Comparison of ENCODE assay signal across 23 mouse cellular contexts in the genomic region with DNA sequence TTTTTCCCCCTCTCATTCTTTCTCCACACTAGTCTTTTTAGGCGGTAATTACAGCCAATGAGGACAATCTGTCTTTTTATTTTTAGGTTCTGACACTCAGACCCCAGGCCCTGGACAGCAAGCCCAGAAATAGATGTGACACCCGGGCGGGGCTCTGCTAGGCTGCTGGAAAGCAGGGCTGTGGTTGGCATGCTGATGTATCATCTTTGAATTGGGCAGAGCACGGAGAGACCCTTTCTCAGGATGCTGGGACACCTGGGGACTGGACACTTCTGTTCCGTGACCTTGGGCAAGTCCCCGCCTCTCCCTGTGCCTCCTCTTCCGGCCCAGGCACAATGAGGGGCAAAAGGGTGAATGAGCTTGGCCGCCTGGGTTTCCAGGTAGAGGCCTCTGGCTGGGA.
DNase-seq lines count a peak whose midpoint lies in the region; ATAC-seq and TF ChIP-seq lines count a peak whose summit lies in the region.
"Had no signal": no experiment of that assay in that cellular context is flagged by ENCODE, and none has a peak within 500 bp of the region (broad histone marks: within the 10 kb centered on the region; RNA-seq: fewer than 3 reads in every experiment).

No protein-coding gene starts in this region.

- 50% methylated on average over 8 of the region's 8 CpGs for WGBS in heart, embryonic 10.5 days
- 32% methylated on average over 8 of the region's 8 CpGs for WGBS in heart, embryonic 13.5 days
- WGBS in heart, adult 2 months = 55% methylated on average over 8 of the region's 8 CpGs
- 45% methylated on average over 8 of the region's 8 CpGs for WGBS in heart, embryonic 16.5 days
- 50% methylated on average over 8 of the region's 8 CpGs for WGBS in heart, postnatal 0 days
- 84% methylated on average over 8 of the region's 8 CpGs for WGBS in midbrain, embryonic 10.5 days

- peak overlapping the region; percentile 71 for H3K27ac ChIP-seq in heart, embryonic 10.5 days
- peak overlapping the region; percentile 80 for H3K27ac ChIP-seq in heart, embryonic 13.5 days (replicated peaks)
- no peak overlapping the region for H3K27ac ChIP-seq in heart, adult 2 months
- H3K27ac ChIP-seq in heart, embryonic 16.5 days (ENCODE audit: low read length) = peak overlapping the region; percentile 81
- H3K27ac ChIP-seq in heart, postnatal 0 days (ENCODE audit: low read depth) = peak overlapping the region; percentile 43
- H3K27ac ChIP-seq in midbrain, embryonic 10.5 days (replicated peaks) = no peak overlapping the region
- H3K27ac ChIP-seq: embryonic facial prominence, embryonic 12.5 days; embryonic facial prominence, embryonic 15.5 days; forebrain, embryonic 13.5 days; hindbrain, embryonic 14.5 days; kidney, embryonic 15.5 days had no signal

- H3K4me2 ChIP-seq in heart, embryonic 13.5 days = no peak overlapping the region
- no peak overlapping the region for H3K4me2 ChIP-seq in heart, embryonic 16.5 days (ENCODE audit: low read depth, low read length)
- H3K4me2 ChIP-seq in heart, postnatal 0 days (ENCODE audit: low read depth, low read length) = no peak overlapping the region
- H3K4me2 ChIP-seq: embryonic facial prominence, embryonic 12.5 days; embryonic facial prominence, embryonic 15.5 days; forebrain, embryonic 13.5 days; hindbrain, embryonic 14.5 days; kidney, embryonic 15.5 days had no signal

- no peak for TF ChIP-seq EP300 in heart, adult 2 months (IDR thresholded peaks at IDR 0.05; ENCODE audit: insufficient read depth, low read depth, low read length)
- no peak for TF ChIP-seq EP300 in heart, postnatal 0 days (IDR thresholded peaks at IDR 0.05; ENCODE audit: low read depth)

- no peak for TF ChIP-seq CTCF in heart, adult 2 months (IDR thresholded peaks at IDR 0.05)
- no peak for TF ChIP-seq CTCF in heart, postnatal 0 days (IDR thresholded peaks at IDR 0.05; ENCODE audit: low read depth)

- H3K4me1 ChIP-seq in heart, embryonic 10.5 days = peaks cover 90% of the 10 kb centered on the region
- H3K4me1 ChIP-seq in heart, embryonic 13.5 days = peaks cover 80% of the 10 kb centered on the region
- no peaks in the 10 kb centered on the region for H3K4me1 ChIP-seq in heart, adult 2 months (ENCODE audit: control insufficient read depth, insufficient read depth, low read length)
- H3K4me1 ChIP-seq in heart, embryonic 16.5 days (ENCODE audit: control insufficient read depth, insufficient read depth, low read length) = peaks cover 43% of the 10 kb centered on the region
- H3K4me1 ChIP-seq in heart, postnatal 0 days (ENCODE audit: control insufficient read depth, insufficient read depth) = peaks cover 40% of the 10 kb centered on the region
- peaks cover 61% of the 10 kb centered on the region for H3K4me1 ChIP-seq in midbrain, embryonic 10.5 days

- no peak overlapping the region for H3K4me3 ChIP-seq in heart, embryonic 10.5 days
- no peak overlapping the region for H3K4me3 ChIP-seq in heart, embryonic 13.5 days
- no peak overlapping the region for H3K4me3 ChIP-seq in heart, adult 2 months
- no peak overlapping the region for H3K4me3 ChIP-seq in heart, embryonic 16.5 days (ENCODE audit: low read length)
- H3K4me3 ChIP-seq in heart, postnatal 0 days (ENCODE audit: low read depth, low read length) = no peak overlapping the region
- no peak overlapping the region for H3K4me3 ChIP-seq in midbrain, embryonic 10.5 days
- H3K4me3 ChIP-seq: embryonic facial prominence, embryonic 12.5 days; embryonic facial prominence, embryonic 15.5 days; forebrain, embryonic 13.5 days; kidney, embryonic 15.5 days had no signal

- H3K27me3 ChIP-seq in heart, embryonic 10.5 days (ENCODE audit: insufficient read depth, poor library complexity, severe bottlenecking) = 0 out of 2 replicates have a peak, but pooled peaks cover under 1% of the 10 kb centered on the region
- H3K27me3 ChIP-seq in heart, embryonic 13.5 days (replicated peaks) = no peaks in the 10 kb centered on the region; the same call in 1 of the 2 replicates
- H3K27me3 ChIP-seq in heart, adult 2 months (ENCODE audit: control insufficient read depth, insufficient read depth, low read length) = no peaks in the 10 kb centered on the region
- no peaks in the 10 kb centered on the region for H3K27me3 ChIP-seq in heart, embryonic 16.5 days (ENCODE audit: control insufficient read depth, insufficient read depth, low read length)
- H3K27me3 ChIP-seq in heart, postnatal 0 days (ENCODE audit: control insufficient read depth, insufficient read depth, low read length) = no peaks in the 10 kb centered on the region
- peaks cover 100% of the 10 kb centered on the region for H3K27me3 ChIP-seq in midbrain, embryonic 10.5 days (ENCODE audit: low read depth, poor library complexity, severe bottlenecking)
- H3K27me3 ChIP-seq: embryonic facial prominence, embryonic 15.5 days; forebrain, embryonic 13.5 days had no signal

- intact Hi-C loops in heart, adult 2 months (cut with DNase I) = no loop called here
- intact Hi-C loops in heart, postnatal 10 days (cut with DNase I) = no loop called here

- DNase-seq in heart, embryonic 10.5 days (ENCODE audit: low spot score) = no peak
- DNase-seq in heart, postnatal 4 days = no peak
- no peak for DNase-seq in heart, adult 2 months
- DNase-seq in heart, postnatal 10 days = no peak
- peak; percentile 49 for DNase-seq in heart, postnatal 0 days (ENCODE audit: low spot score)
- DNase-seq in midbrain, embryonic 10.5 days (ENCODE audit: low spot score) = no peak
- DNase-seq: cerebellum, adult 11 months; cerebellum, adult 2 months; cerebellum, adult 9-11 months; cerebellum, postnatal 25 days; gastrocnemius, postnatal 10 days; gastrocnemius, postnatal 36 days; kidney, adult 2 months had no signal

- no peak for ATAC-seq in heart, embryonic 13.5 days (ENCODE audit: extremely low read depth, insufficient number of reproducible peaks, low FRiP score, low TSS enrichment)
- no peak for ATAC-seq in heart, embryonic 16.5 days (replicated peaks; ENCODE audit: extremely low read depth, insufficient read depth, low FRiP score)
- ATAC-seq in heart, postnatal 0 days (ENCODE audit: insufficient read depth, low read depth) = peak; percentile 23; the same call in 1 of the 2 replicates
- ATAC-seq: CD4-positive, CD25-positive, alpha-beta regulatory T cell, adult 4 months; forebrain, embryonic 13.5 days; forebrain, embryonic 16.5 days; intestine, postnatal 0 days had no signal

- no peak for TF ChIP-seq POLR2A in heart, adult 2 months (IDR thresholded peaks at IDR 0.05; ENCODE audit: insufficient read depth, low read depth, low read length)

- no peaks in the 10 kb centered on the region for H3K36me3 ChIP-seq in heart, embryonic 10.5 days
- no peaks in the 10 kb centered on the region for H3K36me3 ChIP-seq in heart, embryonic 13.5 days
- H3K36me3 ChIP-seq in heart, adult 2 months (ENCODE audit: control insufficient read depth, insufficient read depth, low read length) = no peaks in the 10 kb centered on the region
- H3K36me3 ChIP-seq in heart, embryonic 16.5 days (ENCODE audit: control insufficient read depth, insufficient read depth) = no peaks in the 10 kb centered on the region
- H3K36me3 ChIP-seq in heart, postnatal 0 days (replicated peaks; ENCODE audit: control insufficient read depth, insufficient read depth, low read length) = no peaks in the 10 kb centered on the region
- no peaks in the 10 kb centered on the region for H3K36me3 ChIP-seq in midbrain, embryonic 10.5 days
- H3K36me3 ChIP-seq: embryonic facial prominence, embryonic 12.5 days; embryonic facial prominence, embryonic 15.5 days; kidney, embryonic 15.5 days had no signal

- H3K9ac ChIP-seq in heart, embryonic 13.5 days = peak overlapping the region; percentile 58; the same call in 1 of the 2 replicates
- H3K9ac ChIP-seq in heart, adult 2 months (ENCODE audit: low read depth, low read length) = no peak overlapping the region
- H3K9ac ChIP-seq in heart, embryonic 16.5 days (ENCODE audit: low read length) = 0 out of 2 replicates have a peak overlapping the region, but pooled peaks have one; percentile 0
- H3K9ac ChIP-seq in heart, postnatal 0 days (replicated peaks; ENCODE audit: low read depth, low read length) = no peak overlapping the region
- H3K9ac ChIP-seq: embryonic facial prominence, embryonic 12.5 days; embryonic facial prominence, embryonic 15.5 days; forebrain, embryonic 13.5 days; hindbrain, embryonic 14.5 days; kidney, embryonic 15.5 days had no signal

- H3K79me2 ChIP-seq in heart, adult 2 months (replicated peaks; ENCODE audit: control insufficient read depth, insufficient read depth, low read length) = no peaks in the 10 kb centered on the region

- no peaks in the 10 kb centered on the region for H3K9me3 ChIP-seq in heart, embryonic 10.5 days
- H3K9me3 ChIP-seq in heart, embryonic 13.5 days = no peaks in the 10 kb centered on the region
- no peaks in the 10 kb centered on the region for H3K9me3 ChIP-seq in heart, embryonic 16.5 days (replicated peaks; ENCODE audit: control insufficient read depth, low read length)
- no peaks in the 10 kb centered on the region for H3K9me3 ChIP-seq in heart, postnatal 0 days (replicated peaks; ENCODE audit: control insufficient read depth, low read length)
- H3K9me3 ChIP-seq in midbrain, embryonic 10.5 days (replicated peaks) = no peaks in the 10 kb centered on the region
- H3K9me3 ChIP-seq: embryonic facial prominence, embryonic 12.5 days; embryonic facial prominence, embryonic 15.5 days; forebrain, embryonic 13.5 days; kidney, embryonic 15.5 days had no signal

Comparison
In these comparisons a context has a peak if more than half of its experiments do, and no peak if none do; other contexts are left out.
1. H3K27ac ChIP-seq: peak in heart, embryonic 10.5 days (single experiment), heart, embryonic 13.5 days (single experiment), heart, embryonic 16.5 days (single experiment) and heart, postnatal 0 days (single experiment); none in heart, adult 2 months (single experiment) and midbrain, embryonic 10.5 days (single experiment).
2. H3K9ac ChIP-seq: peak in heart, embryonic 13.5 days (single experiment) and heart, embryonic 16.5 days (single experiment); none in heart, adult 2 months (single experiment) and heart, postnatal 0 days (single experiment).